Mouse (Mus musculus): Measurements from ENCODE around the gene Abhd16a.

The Abhd16a gene

GRCm38 (mm10) chr17:35088151-35088550 is 912 bp upstream of the Abhd16a start:
- no peak for DNase-seq

GRCm38 (mm10) chr17:35090166-35090932 is 1.3 kb downstream of the Abhd16a start:
- peak; percentile 82 for DNase-seq

GRCm38 (mm10) chr17:35092403-35093198 is 3.5 kb downstream of the Abhd16a start:
- DNase-seq: no peak

GRCm38 (mm10) chr17:35094475-35095365 is 5.7 kb downstream of the Abhd16a start:
- DNase-seq: no peak

GRCm38 (mm10) chr17:35096597-35096996 is 7.5 kb downstream of the Abhd16a start:
- no peak for DNase-seq

- peak; percentile 67 for DNase-seq
Measured at GRCm38 (mm10) chr17:35097164-35097655, 8.1 kb downstream of the Abhd16a start.

- DNase-seq: no peak
Measured at GRCm38 (mm10) chr17:35100196-35100765, 11.2 kb downstream of the Abhd16a start.

- no peak for DNase-seq
Measured at GRCm38 (mm10) chr17:35101161-35101560, 12.1 kb downstream of the Abhd16a start.

GRCm38 (mm10) chr17:35102299-35102698 is 13.2 kb downstream of the Abhd16a start:
- DNase-seq: no peak

- no peak for DNase-seq
Measured at GRCm38 (mm10) chr17:35103221-35103690, 14.2 kb downstream of the Abhd16a start.

GRCm38 (mm10) chr17:35104079-35104478 is 15.0 kb downstream of the Abhd16a start:
- no peak for DNase-seq

GRCm38 (mm10) chr17:35104754-35105153 is 15.7 kb downstream of the Abhd16a start:
- no peak for DNase-seq

- DNase-seq: peak; percentile 66
Measured at GRCm38 (mm10) chr17:35105740-35106389, 16.8 kb downstream of the Abhd16a start.

GRCm38 (mm10) chr17:35106522-35106921 is 17.5 kb downstream of the Abhd16a start:
- DNase-seq: no peak

GRCm38 (mm10) chr17:35108097-35108496 is 19.0 kb downstream of the Abhd16a start, which contains the start of gene Ly6g5c:
Gene Ly6g5c, plus strand, starts transcription at chr17:35108279.
- DNase-seq: no peak

GRCm38 (mm10) chr17:35111774-35112173 is 22.7 kb downstream of the Abhd16a start:
- no peak for DNase-seq

GRCm38 (mm10) chr17:35115046-35116019 is 26.3 kb downstream of the Abhd16a start, which contains the start of gene Ly6g5b:
Gene Ly6g5b, minus strand, starts transcription at chr17:35115428.
- no peak for DNase-seq

GRCm38 (mm10) chr17:35120745-35121142 is 31.7 kb downstream of the Abhd16a start:
- DNase-seq: no peak

GRCm38 (mm10) chr17:35121143-35121799 is 32.2 kb downstream of the Abhd16a start, which contains the start of gene Gpank1:
Gene Gpank1, plus strand, starts transcription at chr17:35121455.
- peak; percentile 96 for DNase-seq

- DNase-seq: peak; percentile 67
Measured at GRCm38 (mm10) chr17:35121871-35122303, 32.8 kb downstream of the Abhd16a start, which contains the start of gene Csnk2b. Gene Csnk2b, minus strand, starts transcription at chr17:35122053.
